Mouse (Mus musculus): ENCODE data around the gene Slc41a3. TPM values are rescaled to one million over a fixed set of nuclear protein-coding genes. Genes with fewer than 3 reads are reported as not detected.

Slc41a3 gene
- total and polyA plus RNA-seq, 2 experiments from 2014 or later: 7.9 to 9.4 TPM

GRCm38 (mm10) chr6:90688742-90689141 is 84.2 kb downstream of the Slc41a3 start:
- Histone ChIP-seq H3K4me3 (ENCODE audit: low read depth, low read length) (no peak overlapping the region), H3K9me3 (ENCODE audit: low read length) (no peaks in the 10 kb centered on the region), H3K27ac (ENCODE audit: low read depth, low read length) (no peak overlapping the region), H3K36me3 (ENCODE audit: insufficient read depth) (peaks cover 30% of the 10 kb centered on the region), H3K9ac (no peak overlapping the region), H3K4me1 (ENCODE audit: insufficient read depth) (0 out of 2 replicates have a peak, but pooled peaks cover 3% of the 10 kb centered on the region), H3K27me3 (ENCODE audit: insufficient read depth, low read length) (no peaks in the 10 kb centered on the region), H3K4me2 (ENCODE audit: low read depth) (no peak overlapping the region)
- ATAC-seq (no peak), DNase-seq (no peak)
- 79% methylated on average over 3 of the region's 3 CpGs for WGBS
- no peak for TF ChIP-seq CTCF (IDR thresholded peaks at IDR 0.05; ENCODE audit: low read depth)

GRCm38 (mm10) chr6:90689500-90689899 is 85.0 kb downstream of the Slc41a3 start:
- Histone ChIP-seq H3K4me3 (ENCODE audit: low read depth, low read length) (no peak overlapping the region), H3K27me3 (ENCODE audit: insufficient read depth, low read length) (no peaks in the 10 kb centered on the region), H3K9ac (no peak overlapping the region), H3K27ac (ENCODE audit: low read depth, low read length) (no peak overlapping the region), H3K9me3 (ENCODE audit: low read length) (no peaks in the 10 kb centered on the region), H3K4me1 (ENCODE audit: insufficient read depth) (no peaks in the 10 kb centered on the region), H3K4me2 (ENCODE audit: low read depth) (no peak overlapping the region), H3K36me3 (ENCODE audit: insufficient read depth) (peaks cover 34% of the 10 kb centered on the region)
- 91% methylated on average over 10 of the region's 10 CpGs for WGBS
- TF ChIP-seq CTCF (IDR thresholded peaks at IDR 0.05; ENCODE audit: low read depth): no peak
- DNase-seq (no peak), ATAC-seq (no peak)

GRCm38 (mm10) chr6:90691935-90692334 is 87.4 kb downstream of the Slc41a3 start:
- H3K4me3 ChIP-seq (ENCODE audit: low read depth, low read length): no peak overlapping the region
- WGBS: 85% methylated on average over 2 of the region's 2 CpGs

GRCm38 (mm10) chr6:90692404-90692803 is 87.9 kb downstream of the Slc41a3 start:
- 80% methylated on average over 2 of the region's 2 CpGs for WGBS
- no peak for ATAC-seq

More at GRCm38 (mm10) chr6:90691935-90692334, 87.4 kb downstream of the Slc41a3 start:
- Histone ChIP-seq H3K27me3 (ENCODE audit: insufficient read depth, low read length) (no peaks in the 10 kb centered on the region), H3K9ac (no peak overlapping the region), H3K36me3 (ENCODE audit: insufficient read depth) (peaks cover 37% of the 10 kb centered on the region), H3K4me2 (ENCODE audit: low read depth) (no peak overlapping the region), H3K9me3 (ENCODE audit: low read length) (no peaks in the 10 kb centered on the region), H3K4me1 (ENCODE audit: insufficient read depth) (no peaks in the 10 kb centered on the region), H3K27ac (ENCODE audit: low read depth, low read length) (no peak overlapping the region)
- ATAC-seq (no peak), DNase-seq (no peak)
- no peak for TF ChIP-seq CTCF (IDR thresholded peaks at IDR 0.05; ENCODE audit: low read depth)

GRCm38 (mm10) chr6:90695754-90696153 is 91.2 kb downstream of the Slc41a3 start:
- no peak for TF ChIP-seq CTCF (IDR thresholded peaks at IDR 0.05; ENCODE audit: low read depth)
- no peak for ATAC-seq
- WGBS: 58% methylated on average over 1 of the region's 1 CpGs
- Histone ChIP-seq H3K27me3 (ENCODE audit: insufficient read depth, low read length) (no peaks in the 10 kb centered on the region), H3K4me1 (ENCODE audit: insufficient read depth) (no peaks in the 10 kb centered on the region), H3K9ac (no peak overlapping the region), H3K9me3 (ENCODE audit: low read length) (no peaks in the 10 kb centered on the region), H3K27ac (ENCODE audit: low read depth, low read length) (no peak overlapping the region), H3K4me3 (ENCODE audit: low read depth, low read length) (no peak overlapping the region), H3K4me2 (ENCODE audit: low read depth) (no peak overlapping the region), H3K36me3 (ENCODE audit: insufficient read depth) (peaks cover 16% of the 10 kb centered on the region)
- DNase-seq: no peak

More at GRCm38 (mm10) chr6:90692404-90692803, 87.9 kb downstream of the Slc41a3 start:
- Histone ChIP-seq H3K27me3 (ENCODE audit: insufficient read depth, low read length) (no peaks in the 10 kb centered on the region), H3K4me3 (ENCODE audit: low read depth, low read length) (no peak overlapping the region), H3K4me1 (ENCODE audit: insufficient read depth) (no peaks in the 10 kb centered on the region), H3K9me3 (ENCODE audit: low read length) (no peaks in the 10 kb centered on the region), H3K27ac (ENCODE audit: low read depth, low read length) (no peak overlapping the region), H3K4me2 (ENCODE audit: low read depth) (no peak overlapping the region), H3K36me3 (ENCODE audit: insufficient read depth) (peaks cover 37% of the 10 kb centered on the region), H3K9ac (no peak overlapping the region)
- no peak for DNase-seq
- no peak for TF ChIP-seq CTCF (IDR thresholded peaks at IDR 0.05; ENCODE audit: low read depth)

Small RNA genes lying within 50 kb of the gene (microRNA-seq; reads per million reads assigned to microRNA genes)
- gene Gm24816: 0 reads per million in 2 experiments

Other genes starting within 250 kb of the Slc41a3 start
- 29.0 and 33.6 TPM in 2 replicates for gene Zxdc, start 235.2 kb upstream of the Slc41a3 start, total RNA-seq (2014; rRNA removed)
- 6.0 and 7.7 TPM in 2 replicates for gene Zxdc, start 235.2 kb upstream of the Slc41a3 start, polyA plus RNA-seq (2015; fragmentation: Nextera tagmentation; extraction: Ambion mirVana)
- 3.4 and 6.5 TPM in 2 replicates for gene Cfap100, start 175.9 kb upstream of the Slc41a3 start, total RNA-seq (2014; rRNA removed)
- gene Cfap100, start 175.9 kb upstream of the Slc41a3 start, polyA plus RNA-seq (2015; fragmentation: Nextera tagmentation; extraction: Ambion mirVana): 4.0 and 4.9 TPM in 2 replicates
- gene Klf15, start 142.1 kb upstream of the Slc41a3 start, total RNA-seq (2014; rRNA removed): 16.6 and 24.6 TPM in 2 replicates
- gene Klf15, start 142.1 kb upstream of the Slc41a3 start, polyA plus RNA-seq (2015; fragmentation: Nextera tagmentation; extraction: Ambion mirVana): 16.2 and 17.5 TPM in 2 replicates
- 70.2 and 71.3 TPM in 2 replicates for gene Aldh1l1, start 118.3 kb upstream of the Slc41a3 start, total RNA-seq (2014; rRNA removed)
- 54.2 and 67.8 TPM in 2 replicates for gene Aldh1l1, start 118.3 kb upstream of the Slc41a3 start, polyA plus RNA-seq (2015; fragmentation: Nextera tagmentation; extraction: Ambion mirVana)